Mouse (Mus musculus) ES-E14 (cell line): ENCODE data around the gene Akap10. TPM values are rescaled to one million over a fixed set of nuclear protein-coding genes. Genes with fewer than 3 reads are reported as not detected.

ENCODE experiments used
- DNase-seq: peaks from one replicate; pipeline ENCODE4 v3.0.0-alpha.2; 2013; ENCODE audit warnings: low read depth, low spot score
- H3K27ac ChIP-seq: 2 replicates; pipeline ENCODE4 v1.5.1; 2012; ENCODE audit warnings: low read depth, mild to moderate bottlenecking, low read length, moderate library complexity, mixed read lengths; ENCODE audit not compliant: poor library complexity, insufficient read depth, severe bottlenecking
- H3K36me3 ChIP-seq: 2 replicates; pipeline ENCODE4 v1.6.1; 2012; ENCODE audit warnings: mild to moderate bottlenecking, low read length, moderate library complexity, mixed read lengths; ENCODE audit not compliant: control insufficient read depth, poor library complexity, insufficient read depth, severe bottlenecking
- H3K4me1 ChIP-seq, 2 experiments: fragments of 150-350 bp in 1 of 2; sonication (generic) in 1 of 2; 2 replicates each; pipeline ENCODE4 v1.6.1; 2012; ENCODE audit warnings: low read length in 2 of 2, mild to moderate bottlenecking in 1 of 2, mixed read lengths in 1 of 2; ENCODE audit not compliant: control insufficient read depth in 2 of 2, insufficient read depth in 2 of 2, poor library complexity in 1 of 2
- H3K4me3 ChIP-seq, 2 experiments: fragments of 150-350 bp in 1 of 2; sonication (generic) in 1 of 2; 2 replicates each; pipeline ENCODE4 v1.5.1; 2012; ENCODE audit warnings: low read length in 2 of 2, low read depth in 1 of 2, mild to moderate bottlenecking in 1 of 2, mixed read lengths in 1 of 2; ENCODE audit not compliant: insufficient read depth in 1 of 2, poor library complexity in 1 of 2, severe bottlenecking in 1 of 2
- H3K9ac ChIP-seq: 2 replicates; pipeline ENCODE4 v1.6.1; 2012; ENCODE audit warnings: low read depth, mild to moderate bottlenecking, low read length, mixed read lengths; ENCODE audit not compliant: poor library complexity, insufficient read depth, severe bottlenecking
- H3K9me3 ChIP-seq: fragments of 150-350 bp; sonication (generic); 2 replicates; pipeline ENCODE4 v1.6.1; 2012; ENCODE audit warnings: low read depth, mild to moderate bottlenecking, low read length; ENCODE audit not compliant: control insufficient read depth, insufficient read depth
- CHD2 ChIP-seq: IDR thresholded peaks from 2 replicates; pipeline ENCODE4 v1.6.1; 2014; ENCODE audit warnings: mild to moderate bottlenecking, low read depth, low read length, inconsistent platforms
- HCFC1 ChIP-seq: IDR thresholded peaks from 2 replicates; pipeline ENCODE4 v1.6.1; 2012; ENCODE audit warnings: low read length, inconsistent platforms, borderline replicate concordance; ENCODE audit not compliant: insufficient read depth
- MAFK ChIP-seq: IDR thresholded peaks from 2 replicates; pipeline ENCODE4 v1.6.1; 2014; ENCODE audit warnings: mild to moderate bottlenecking, low read depth, low read length, inconsistent platforms; ENCODE audit not compliant: insufficient read depth
- ZC3H11A ChIP-seq: IDR thresholded peaks from 2 replicates; pipeline ENCODE4 v1.6.1; 2012; ENCODE audit warnings: low read depth, mild to moderate bottlenecking, inconsistent platforms, low read length, borderline replicate concordance
- ZNF384 ChIP-seq: IDR thresholded peaks from 2 replicates; pipeline ENCODE4 v1.6.1; 2012; ENCODE audit warnings: low read depth, low read length, inconsistent platforms
- in situ Hi-C, 2 experiments: fragments of 600-800 bp; cut with MboI; formaldehyde crosslinking; loops; one replicate each; pipeline ENCODE4 v1.15.1; 2025; ENCODE audit warnings: low sequenced_read_pairs in 2 of 2, inconsistent platforms in 1 of 2; ENCODE audit not compliant: unreplicated experiment in 2 of 2
- total RNA-seq: library from RNA; depleted of rRNA; stranded (reverse); fragments of 300-350 nt; gene quantifications from 2 replicates; pipeline ENCODE4 v1.2.3, GENCODE M21; 2012

Gene Akap10
- total RNA-seq, 1 experiment, result 24.2 TPM

DNA sequence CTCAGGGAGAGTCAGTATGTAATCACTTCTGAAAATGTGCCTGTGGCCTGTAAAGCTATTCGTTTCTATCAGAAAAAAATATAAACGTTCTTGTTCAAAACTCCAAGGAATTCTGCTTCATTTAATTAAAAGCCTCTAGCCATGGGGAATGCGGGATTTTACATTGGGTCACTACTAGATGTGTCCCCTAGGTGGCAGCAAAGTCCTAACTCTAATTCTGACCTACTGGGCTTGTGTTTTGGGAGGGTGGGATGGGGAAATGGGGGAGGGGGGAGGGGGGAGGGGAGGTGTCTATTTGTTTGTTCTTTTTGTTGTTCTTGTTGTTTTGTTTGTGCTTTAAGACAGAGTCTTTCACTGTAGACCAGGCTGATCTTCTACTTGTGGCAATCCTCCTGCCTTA, 19.3 kb upstream of the Akap10 start:
- Histone ChIP-seq H3K4me3 (no peak overlapping the region), H3K36me3 (no peaks in the 10 kb centered on the region), H3K9ac (no peak overlapping the region), H3K9me3 (no peaks in the 10 kb centered on the region), H3K4me1 (no peaks in the 10 kb centered on the region), H3K27ac (no peak overlapping the region)
- in situ Hi-C loops, result no loop called here
- peak; percentile 62 for DNase-seq
- peak; percentile 18; the same call in 1 of the 2 replicates for TF ChIP-seq ZC3H11A
- TF ChIP-seq CHD2, result no peak

GRCm38 (mm10) chr11:61946608-61947007, 16.6 kb upstream of the Akap10 start:
- in situ Hi-C loops, result no loop called here
- no peaks in the 10 kb centered on the region for H3K9me3 ChIP-seq
- H3K4me1 ChIP-seq, result no peaks in the 10 kb centered on the region
- H3K9ac ChIP-seq, result no peak overlapping the region
- TF ChIP-seq HCFC1 (no peak), MAFK (no peak), ZC3H11A (no peak), ZNF384 (no peak), CHD2 (no peak)
- H3K36me3 ChIP-seq, result no peaks in the 10 kb centered on the region
- H3K4me3 ChIP-seq, result no peak overlapping the region
- no peak overlapping the region for H3K27ac ChIP-seq
- no peak for DNase-seq

DNA sequence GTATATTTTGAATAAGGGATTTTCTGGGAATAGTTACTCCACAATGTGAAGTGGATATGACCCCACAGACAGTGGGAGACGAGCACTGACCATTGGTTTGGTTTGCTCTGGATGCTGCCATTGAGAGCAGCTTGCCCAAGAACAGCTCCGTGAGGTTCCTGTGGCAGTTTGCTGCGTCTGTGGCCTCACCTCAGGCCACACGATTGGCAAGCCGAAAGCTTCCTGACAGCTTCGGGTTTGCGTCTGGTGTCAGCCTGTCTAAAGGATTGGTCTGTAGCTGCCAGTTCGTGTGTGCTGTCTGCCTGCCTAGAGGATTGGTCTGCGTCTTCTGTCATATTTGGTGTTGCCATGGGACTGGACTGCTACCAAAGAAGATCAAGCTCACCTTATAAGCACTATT, 14.4 kb upstream of the Akap10 start:
- in situ Hi-C loops, result no loop called here
- no peak overlapping the region for H3K9ac ChIP-seq
- TF ChIP-seq MAFK (no peak), CHD2 (no peak), HCFC1 (no peak), ZC3H11A (no peak)

GRCm38 (mm10) chr11:61942903-61943302, 12.9 kb upstream of the Akap10 start:
- Histone ChIP-seq H3K4me1 (no peaks in the 10 kb centered on the region), H3K9me3 (no peaks in the 10 kb centered on the region), H3K9ac (no peak overlapping the region), H3K27ac (no peak overlapping the region), H3K36me3 (no peaks in the 10 kb centered on the region), H3K4me3 (no peak overlapping the region)
- no peak for DNase-seq
- in situ Hi-C loops, result no loop called here
- TF ChIP-seq CHD2, result no peak
- no peak for TF ChIP-seq ZNF384
- TF ChIP-seq HCFC1, result no peak
- TF ChIP-seq MAFK, result no peak
- TF ChIP-seq ZC3H11A, result no peak

More for the DNA sequence above, 14.4 kb upstream of the Akap10 start:
- H3K4me3 ChIP-seq, result no peak overlapping the region
- H3K4me1 ChIP-seq, result no peaks in the 10 kb centered on the region
- H3K36me3 ChIP-seq, result no peaks in the 10 kb centered on the region
- no peaks in the 10 kb centered on the region for H3K9me3 ChIP-seq
- H3K27ac ChIP-seq, result no peak overlapping the region
- no peak for DNase-seq

DNA sequence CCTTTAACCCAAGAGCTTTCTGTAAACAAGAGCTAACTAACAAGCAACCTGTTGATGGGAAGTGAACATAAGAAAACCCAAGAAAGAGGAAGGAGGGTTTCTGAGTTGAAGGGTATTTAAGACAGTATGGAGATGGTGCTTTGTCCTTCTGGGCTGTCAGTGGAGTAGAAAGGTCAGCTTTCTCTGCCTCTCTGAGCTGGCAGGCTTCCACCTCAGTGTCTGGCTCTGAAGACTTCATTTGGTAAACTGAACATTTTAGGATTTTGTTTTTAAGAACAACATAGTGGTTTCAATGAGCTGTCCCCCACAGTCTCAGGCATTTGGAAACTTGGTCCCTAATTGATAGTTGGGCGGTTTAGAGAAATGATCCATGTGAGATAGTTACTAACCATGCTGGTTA, 7.7 kb upstream of the Akap10 start:
- TF ChIP-seq ZC3H11A (no peak), MAFK (no peak), HCFC1 (no peak), ZNF384 (no peak), CHD2 (no peak)
- H3K4me3 ChIP-seq, result no peak overlapping the region
- H3K4me1 ChIP-seq, result no peaks in the 10 kb centered on the region
- H3K9ac ChIP-seq, result no peak overlapping the region
- DNase-seq, result no peak
- no peaks in the 10 kb centered on the region for H3K36me3 ChIP-seq
- no peak overlapping the region for H3K27ac ChIP-seq
- H3K9me3 ChIP-seq, result no peaks in the 10 kb centered on the region
- in situ Hi-C loops, result no loop called here
